Mouse (Mus musculus) B cell, adult (primary cell): ENCODE data around the gene Paics. TPM values are rescaled to one million over a fixed set of nuclear protein-coding genes. Genes with fewer than 3 reads are reported as not detected.

Experiments used
- total RNA-seq: library from RNA; stranded (reverse); gene quantifications from 4 replicates; pipeline ENCODE4 v1.2.4, GENCODE M21; 2023; ENCODE audit not compliant: inconsistent age

Paics gene
- 72.8 to 85.9 TPM (median 78.7 TPM) in 4 replicates for total RNA-seq

GRCm38 (mm10) chr5:76951106-76952027 lies at the start of gene Paics, which contains the start of gene Ppat:
Paics (plus strand) TSS chr5:76951307.
Ppat (minus strand) TSS chr5:76951578.

GRCm38 (mm10) chr5:76905405-76906154 lies 45.5 kb upstream of the Paics start, which contains the start of gene Aasdh:
Aasdh (minus strand) TSS chr5:76905514.

GRCm38 (mm10) chr5:76974554-76975285 lies 23.6 kb downstream of the Paics start, which contains the start of gene Srp72:
Srp72 (plus strand) TSS chr5:76974683.

GRCm38 (mm10) chr5:77004051-77004821 lies 53.1 kb downstream of the Paics start, which contains the start of gene Arl9:
Arl9 (plus strand) TSS chr5:77004055.

GRCm38 (mm10) chr5:77015544-77016482 lies 64.7 kb downstream of the Paics start, which contains the start of gene Thegl:
Thegl (plus strand) TSS chr5:77016023.

Other genes starting within 250 kb of the Paics start
- 26.0 to 35.5 TPM (median 29.5 TPM) in 4 replicates for gene Aasdh, start 45.8 kb upstream of the Paics start, total RNA-seq
- gene Ppat, start 271 bp downstream of the Paics start, total RNA-seq = 18.4 to 21.8 TPM (median 19.4 TPM) in 4 replicates
- gene Srp72, start 23.4 kb downstream of the Paics start, total RNA-seq = 136 to 155 TPM (median 149 TPM) in 4 replicates
- gene Arl9, start 52.7 kb downstream of the Paics start, total RNA-seq = 2.2 to 4.0 TPM in 2 of 4 replicates, not detected in the others
- gene Thegl, start 64.7 kb downstream of the Paics start, total RNA-seq = 0.32 to 1.3 TPM (median 0.53 TPM) in 4 replicates
- gene Hopx, start 163.8 kb downstream of the Paics start, total RNA-seq = 17.4 to 21.8 TPM (median 19.9 TPM) in 4 replicates